ENCODE assay signal across 17 mouse cellular contexts in genomic region chr12:80035500-80036271, GRCm38 (mm10).
DNase-seq lines count a peak whose midpoint lies in the region; ATAC-seq and TF ChIP-seq lines count a peak whose summit lies in the region.
"Had no signal": no experiment of that assay in that cellular context is flagged by ENCODE, and none has a peak within 500 bp of the region (broad histone marks: within the 10 kb centered on the region; RNA-seq: fewer than 3 reads in every experiment).

No protein-coding gene starts in this region.

- no peak for DNase-seq in heart, adult 18-20 months
- no peak for DNase-seq in G1E (ENCODE audit: low spot score)
- DNase-seq in kidney, adult 8-10 months, result no peak
- no peak for DNase-seq in cerebellum, adult 11 months
- DNase-seq in lung, postnatal 10 days, result no peak
- DNase-seq: cerebellum, postnatal 25 days; gastrocnemius, postnatal 10 days; kidney, postnatal 14 days; layer of hippocampus, adult 9-11 months had no signal

- no peaks in the 10 kb centered on the region for H3K9me3 ChIP-seq in heart, embryonic 13.5 days
- H3K9me3 ChIP-seq in G1E (replicated peaks), result no peaks in the 10 kb centered on the region
- H3K9me3 ChIP-seq in liver, embryonic 16.5 days (replicated peaks; ENCODE audit: control insufficient read depth, low read length), result no peaks in the 10 kb centered on the region
- H3K9me3 ChIP-seq: embryonic facial prominence, embryonic 12.5 days; forebrain, embryonic 15.5 days; hindbrain, embryonic 12.5 days; midbrain, embryonic 12.5 days had no signal

- no peak for TF ChIP-seq CTCF in G1E (IDR thresholded peaks at IDR 0.05; ENCODE audit: low read depth, low read length)

- H3K4me1 ChIP-seq in heart, embryonic 13.5 days, result peaks cover 38% of the 10 kb centered on the region
- peaks cover 71% of the 10 kb centered on the region for H3K4me1 ChIP-seq in G1E (ENCODE audit: insufficient read depth, low read depth, low read length)
- H3K4me1 ChIP-seq in liver, embryonic 16.5 days (ENCODE audit: control insufficient read depth, low read depth, low read length), result peaks cover 33% of the 10 kb centered on the region
- H3K4me1 ChIP-seq: forebrain, embryonic 15.5 days had no signal

- H3K27me3 ChIP-seq in heart, embryonic 13.5 days (replicated peaks), result no peaks in the 10 kb centered on the region
- H3K27me3 ChIP-seq in G1E (ENCODE audit: insufficient read depth, low read length), result peaks cover 6% of the 10 kb centered on the region; the same call in 1 of the 2 replicates
- no peaks in the 10 kb centered on the region for H3K27me3 ChIP-seq in liver, embryonic 16.5 days (ENCODE audit: control insufficient read depth, insufficient read depth, low read depth, low read length)
- H3K27me3 ChIP-seq: embryonic facial prominence, embryonic 12.5 days; forebrain, embryonic 15.5 days; hindbrain, embryonic 12.5 days; midbrain, embryonic 12.5 days; Patski had no signal

- H3K36me3 ChIP-seq in heart, embryonic 13.5 days, result no peaks in the 10 kb centered on the region
- no peaks in the 10 kb centered on the region for H3K36me3 ChIP-seq in G1E (replicated peaks)
- no peaks in the 10 kb centered on the region for H3K36me3 ChIP-seq in liver, embryonic 16.5 days (ENCODE audit: control insufficient read depth, insufficient read depth)
- H3K36me3 ChIP-seq: embryonic facial prominence, embryonic 12.5 days; forebrain, embryonic 15.5 days; hindbrain, embryonic 12.5 days; midbrain, embryonic 12.5 days had no signal

- ATAC-seq in heart, embryonic 13.5 days (ENCODE audit: extremely low read depth, insufficient number of reproducible peaks, low FRiP score, low TSS enrichment), result no peak
- peak; percentile 47 for ATAC-seq in G1E (ENCODE audit: extremely low read depth, insufficient number of reproducible peaks, low FRiP score, poor library complexity, severe bottlenecking)
- peak; percentile 68 for ATAC-seq in common myeloid progenitor, adult 5-6 weeks (replicated peaks; ENCODE audit: low read depth, poor library complexity, severe bottlenecking)
- ATAC-seq in liver, embryonic 16.5 days (ENCODE audit: low read depth), result peak; percentile 82
- ATAC-seq: forebrain, embryonic 15.5 days; Patski had no signal

- peak overlapping the region; percentile 56 for H3K27ac ChIP-seq in heart, embryonic 13.5 days (replicated peaks)
- H3K27ac ChIP-seq in liver, embryonic 16.5 days (ENCODE audit: low read length), result peak overlapping the region; percentile 77
- H3K27ac ChIP-seq: forebrain, embryonic 15.5 days; hindbrain, embryonic 12.5 days; midbrain, embryonic 12.5 days had no signal

- no peak overlapping the region for H3K4me3 ChIP-seq in heart, embryonic 13.5 days
- peak overlapping the region; percentile 24; the same call in 1 of the 2 replicates for H3K4me3 ChIP-seq in G1E (ENCODE audit: low read depth, low read length)
- no peak overlapping the region for H3K4me3 ChIP-seq in liver, embryonic 16.5 days (ENCODE audit: low read depth, low read length)
- H3K4me3 ChIP-seq: embryonic facial prominence, embryonic 12.5 days; forebrain, embryonic 15.5 days; hindbrain, embryonic 12.5 days; midbrain, embryonic 12.5 days had no signal

- no peak overlapping the region; the same call in 1 of the 2 replicates for H3K4me2 ChIP-seq in heart, embryonic 13.5 days
- peak overlapping the region; percentile 44 for H3K4me2 ChIP-seq in liver, embryonic 16.5 days (ENCODE audit: low read depth, low read length)
- H3K4me2 ChIP-seq: embryonic facial prominence, embryonic 12.5 days; forebrain, embryonic 15.5 days; hindbrain, embryonic 12.5 days; midbrain, embryonic 12.5 days had no signal

- H3K9ac ChIP-seq in heart, embryonic 13.5 days, result no peak overlapping the region
- peak overlapping the region; percentile 45; the same call in 1 of the 2 replicates for H3K9ac ChIP-seq in liver, embryonic 16.5 days (ENCODE audit: low read depth, low read length)
- H3K9ac ChIP-seq: embryonic facial prominence, embryonic 12.5 days; forebrain, embryonic 15.5 days; hindbrain, embryonic 12.5 days; midbrain, embryonic 12.5 days had no signal

- WGBS in heart, embryonic 13.5 days, result 32% methylated on average over 6 of the region's 6 CpGs
- 28% methylated on average over 6 of the region's 6 CpGs for WGBS in liver, embryonic 16.5 days (ENCODE audit: insufficient replicate concordance)
